Mouse (Mus musculus) c-Kit-positive CD71-positive TER-119-negative erythroid progenitor cells, embryonic 14.5 days (primary cell): ENCODE measurements around the gene Prmt1.
"Not testable (repeated sequence)": the region's sequence is repeated elsewhere in the genome, so short reads cannot be mapped to it uniquely, and the experiment has no call there.

ENCODE experiments used
- DNase-seq: peaks from one replicate; pipeline ENCODE4 v3.0.0-alpha.2; 2013; ENCODE audit warnings: low read depth

Prmt1 gene

GRCm38 (mm10) chr7:44986192-44986878 lies at the start of gene Prmt1:
Prmt1 (minus strand) TSS chr7:44986568.
- DNase-seq = peak; percentile 97

GRCm38 (mm10) chr7:45035631-45036030 lies 49.3 kb upstream of the Prmt1 start:
- no peak for DNase-seq

- no peak for DNase-seq
Observed at GRCm38 (mm10) chr7:45033722-45034359, 47.5 kb upstream of the Prmt1 start.

- DNase-seq = no peak
Observed at GRCm38 (mm10) chr7:45030857-45031256, 44.5 kb upstream of the Prmt1 start.

DNA sequence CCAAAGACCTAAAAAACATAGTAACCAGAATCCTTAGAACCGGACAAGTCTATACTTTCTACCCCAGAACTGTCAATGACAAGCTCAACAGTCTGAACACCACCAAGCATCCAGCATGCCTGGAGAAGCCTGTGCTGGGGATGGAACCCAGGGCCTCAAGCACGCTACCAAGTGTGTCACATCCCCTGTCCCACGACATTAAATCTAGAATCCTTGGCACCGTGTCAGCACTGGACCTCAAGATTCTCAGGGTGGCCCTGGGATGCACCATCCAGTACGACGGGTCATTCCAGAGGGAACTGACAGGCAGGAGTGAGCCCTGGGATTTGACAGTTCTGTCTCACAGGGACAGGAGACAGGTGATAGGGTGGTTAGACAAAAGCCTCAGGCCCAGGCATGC lies 43.6 kb upstream of the Prmt1 start:
- no peak for DNase-seq

- no peak for DNase-seq
Observed at GRCm38 (mm10) chr7:45028351-45028750, 42.0 kb upstream of the Prmt1 start.

GRCm38 (mm10) chr7:45027761-45028160 lies 41.4 kb upstream of the Prmt1 start:
- DNase-seq = no peak

- DNase-seq = no peak
Observed at GRCm38 (mm10) chr7:45026256-45026655, 39.9 kb upstream of the Prmt1 start.

GRCm38 (mm10) chr7:45025601-45026220 lies 39.3 kb upstream of the Prmt1 start:
- no peak for DNase-seq

DNA sequence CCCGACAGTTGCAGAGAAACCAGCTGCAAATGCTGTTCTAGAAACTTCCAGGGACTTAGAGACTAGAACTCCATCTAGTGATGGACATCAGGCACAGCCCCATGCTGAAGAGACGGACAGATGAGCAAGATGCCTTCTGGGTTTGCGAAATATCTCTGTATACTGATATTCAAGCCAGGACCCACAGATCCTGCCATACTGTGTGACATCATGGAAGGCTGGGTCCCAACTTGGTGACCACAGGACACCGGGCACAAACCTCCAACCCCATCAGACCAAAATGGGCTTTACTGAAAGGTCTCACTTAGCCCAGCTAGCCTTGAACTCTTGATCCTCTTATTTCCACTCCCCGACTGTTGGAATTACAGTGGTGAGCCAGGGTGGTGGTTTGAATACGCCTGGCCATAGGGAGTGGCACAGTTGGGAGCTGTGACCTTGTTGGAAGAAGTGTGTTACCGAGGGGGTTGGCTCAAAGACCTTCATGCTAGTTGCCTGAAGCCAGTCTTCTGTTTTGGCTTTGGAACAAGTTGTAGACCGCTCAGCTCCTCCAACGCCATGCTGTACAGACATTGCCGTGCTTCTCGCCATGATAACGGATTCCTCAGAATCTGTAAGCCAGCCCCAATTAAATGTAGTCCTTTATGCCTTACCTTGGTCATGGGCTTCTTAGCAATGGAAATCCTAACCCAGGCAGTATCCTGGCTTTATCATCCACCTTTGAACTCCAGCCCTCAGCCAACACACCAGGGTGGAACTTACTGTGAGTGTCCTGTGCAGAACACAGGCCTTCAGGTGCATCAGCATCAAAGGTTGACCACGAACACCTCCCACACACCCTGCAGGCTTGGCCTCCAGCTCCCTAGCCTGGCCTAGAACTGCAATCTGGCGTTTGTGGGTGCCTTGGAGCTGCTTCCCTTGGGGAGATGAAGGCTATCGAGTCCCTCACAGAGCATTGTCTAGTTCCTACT lies 38.2 kb upstream of the Prmt1 start:
- no peak for DNase-seq

- not testable (repeated sequence) for DNase-seq
Observed at GRCm38 (mm10) chr7:45023711-45024110, 37.3 kb upstream of the Prmt1 start.

GRCm38 (mm10) chr7:45020225-45020624 lies 33.9 kb upstream of the Prmt1 start:
- no peak for DNase-seq

DNA sequence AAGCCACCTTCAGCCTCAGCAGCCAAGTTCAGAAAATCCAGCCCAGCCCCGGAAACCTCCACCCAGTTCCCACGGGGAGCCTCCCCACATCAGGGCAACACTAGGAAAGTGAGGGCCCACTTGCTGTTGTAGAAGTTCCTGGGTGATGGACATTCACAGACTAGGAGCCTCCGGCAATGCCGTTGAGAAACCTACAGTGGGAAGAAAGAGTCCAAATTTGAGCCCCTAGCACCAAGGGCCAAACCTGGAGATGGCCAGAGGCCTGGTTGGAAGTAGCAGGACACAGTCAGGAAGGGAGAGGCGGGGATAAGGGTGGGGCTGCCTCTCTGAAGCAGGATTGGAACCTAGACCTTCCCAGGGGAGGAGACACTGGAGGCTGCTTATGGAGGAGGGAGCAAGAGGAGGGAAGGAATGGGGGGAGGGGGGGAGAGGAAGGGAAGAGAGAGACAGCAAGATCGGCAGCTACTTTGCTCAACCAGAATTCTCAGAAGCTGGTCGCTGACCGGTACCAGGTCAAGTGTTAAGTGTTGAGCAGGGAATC lies 32.7 kb upstream of the Prmt1 start:
- no peak for DNase-seq

DNA sequence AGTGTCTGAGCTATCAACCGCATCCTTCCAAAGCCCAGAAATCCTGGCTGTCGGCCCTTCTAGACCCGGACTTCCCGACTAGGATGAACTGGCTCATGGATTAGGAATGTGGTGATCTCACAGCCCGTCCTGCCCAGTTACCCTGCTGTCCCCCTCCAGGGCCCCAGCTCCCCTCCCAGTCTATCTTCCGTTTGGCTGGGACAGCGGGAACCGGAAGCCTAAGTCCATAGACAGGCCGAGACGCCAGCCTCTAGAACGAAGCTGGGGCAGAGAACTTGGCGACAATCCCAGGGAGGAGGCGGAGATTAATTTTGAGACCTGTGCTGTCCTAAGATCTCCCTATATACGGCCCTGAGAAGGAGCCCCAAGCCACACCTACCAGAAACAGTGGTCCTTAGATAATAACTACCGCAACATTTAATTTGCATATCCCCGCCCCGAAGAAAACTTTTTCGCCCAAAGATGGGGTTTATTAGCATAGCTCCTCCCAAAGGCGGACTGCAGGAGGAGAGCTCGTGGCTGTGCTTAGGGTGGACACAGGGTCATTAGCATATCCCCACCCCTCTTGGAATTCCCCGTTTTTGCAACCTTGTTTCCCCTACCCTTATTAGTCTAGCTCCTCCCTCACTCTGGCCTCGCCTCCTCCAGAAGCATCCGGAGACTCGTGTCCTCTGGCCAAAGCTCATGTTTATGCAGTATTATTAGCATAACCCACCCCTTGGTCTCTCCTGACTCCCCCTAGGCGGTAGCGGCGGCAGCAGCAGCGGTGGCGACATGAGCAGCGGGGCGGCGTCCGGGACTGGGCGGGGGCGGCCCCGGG lies 31.1 kb upstream of the Prmt1 start, which contains the start of gene Rras:
Gene Rras, plus strand, starts transcription at position 720 of the 820 bp plus-strand sequence.
- DNase-seq = peak; percentile 100

DNA sequence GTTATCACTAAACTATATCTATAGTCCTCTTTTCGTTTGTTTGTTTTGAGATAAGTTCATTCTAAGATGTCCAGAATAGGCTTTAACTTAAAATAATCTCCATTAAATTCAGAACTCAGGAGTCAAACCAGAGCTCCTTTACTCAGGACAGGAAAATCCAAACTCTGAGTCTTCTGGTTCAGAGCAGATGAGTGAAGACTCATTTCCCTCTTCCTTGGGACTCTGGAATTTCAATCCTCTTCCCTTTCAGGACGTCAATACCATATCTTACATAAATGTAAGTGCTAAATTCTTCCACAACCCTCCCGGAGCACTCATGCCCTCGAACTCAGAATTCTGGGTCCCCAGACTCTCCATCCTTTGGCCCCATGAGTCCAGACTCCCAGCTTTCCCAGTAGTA lies 30.4 kb upstream of the Prmt1 start:
- DNase-seq = peak; percentile 33

GRCm38 (mm10) chr7:45015957-45016612 lies 29.7 kb upstream of the Prmt1 start, which contains the start of gene Scaf1:
Scaf1 (minus strand) TSS chr7:45016363.
- peak; percentile 96 for DNase-seq

- peak; percentile 50 for DNase-seq
Observed at GRCm38 (mm10) chr7:45015344-45015956, 29.1 kb upstream of the Prmt1 start.

DNA sequence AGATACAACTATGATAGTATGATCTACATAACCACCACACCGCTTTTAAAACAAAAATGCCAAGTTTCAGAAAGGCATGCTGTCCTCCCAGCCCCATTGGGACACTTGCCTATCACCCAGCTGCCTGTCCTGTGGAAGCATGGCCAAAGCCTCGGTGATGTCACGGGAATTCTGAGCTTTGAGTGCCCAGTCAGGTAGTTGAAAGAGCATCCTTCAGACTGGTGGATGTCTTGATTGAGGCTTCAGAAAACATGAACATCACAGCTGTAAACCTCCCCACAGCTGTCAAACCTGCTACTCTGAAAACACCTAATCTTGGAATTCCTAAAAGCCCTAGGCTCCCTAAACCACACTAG lies 27.7 kb upstream of the Prmt1 start:
- no peak for DNase-seq

GRCm38 (mm10) chr7:45013366-45014095 lies 27.2 kb upstream of the Prmt1 start:
- no peak for DNase-seq
